Mouse (Mus musculus) liver, postnatal 0 days (tissue): ENCODE measurements around the gene Hist2h2bb.

Experiments
- CTCF ChIP-seq: sonication (generic); IDR thresholded peaks from 2 replicates; pipeline ENCODE4 v1.5.1; 2016; ENCODE audit warnings: antibody characterized with exemption, low read depth
- EP300 ChIP-seq: IDR thresholded peaks from 2 replicates; pipeline ENCODE4 v1.6.1; 2016; ENCODE audit warnings: antibody characterized with exemption, low read depth, mild to moderate bottlenecking

- TF ChIP-seq CTCF (no peak), EP300 (no peak)
These were observed 39.1 kb upstream of the Hist2h2bb start for GRCm38 (mm10) chr3:96230404-96230803.
